Mouse (Mus musculus) embryonic fibroblast, embryonic 13.5 days (primary cell): Measurements from ENCODE around the gene Fam124b. TPM values are rescaled to one million over a fixed set of nuclear protein-coding genes. Genes with fewer than 3 reads are reported as not detected.

Experiments
- H3K27ac ChIP-seq: 2 replicates; pipeline ENCODE4 v1.5.1; 2012; ENCODE audit warnings: low read length, control low read depth, inconsistent platforms; ENCODE audit not compliant: insufficient read depth
- H3K4me1 ChIP-seq: 2 replicates; pipeline ENCODE4 v1.6.1; 2011; ENCODE audit warnings: low read length; ENCODE audit not compliant: control insufficient read depth, insufficient read depth
- H3K4me3 ChIP-seq: 2 replicates; pipeline ENCODE4 v1.5.1; 2011; ENCODE audit warnings: mild to moderate bottlenecking, control low read depth, low read length; ENCODE audit not compliant: insufficient read depth
- CTCF ChIP-seq: IDR thresholded peaks from 2 replicates; pipeline ENCODE4 v1.5.1; 2011; ENCODE audit warnings: mild to moderate bottlenecking, control low read depth, low read length, moderate library complexity, borderline replicate concordance; ENCODE audit not compliant: insufficient read depth
- POLR2A ChIP-seq: IDR thresholded peaks from 2 replicates; pipeline ENCODE4 v1.6.1; 2011; ENCODE audit warnings: low read depth, mild to moderate bottlenecking, control low read depth, low read length, moderate library complexity
- polyA plus RNA-seq: library from polyadenylated mRNA; stranded (reverse); fragments of >200 nt; gene quantifications from 2 replicates; pipeline ENCODE4 v1.2.4, GENCODE M21; 2011; ENCODE audit warnings: low read depth; ENCODE audit not compliant: missing spikeins, insufficient read length

Fam124b gene
- 0.18 TPM in 1 of 2 replicates, not detected in the other for polyA plus RNA-seq

DNA sequence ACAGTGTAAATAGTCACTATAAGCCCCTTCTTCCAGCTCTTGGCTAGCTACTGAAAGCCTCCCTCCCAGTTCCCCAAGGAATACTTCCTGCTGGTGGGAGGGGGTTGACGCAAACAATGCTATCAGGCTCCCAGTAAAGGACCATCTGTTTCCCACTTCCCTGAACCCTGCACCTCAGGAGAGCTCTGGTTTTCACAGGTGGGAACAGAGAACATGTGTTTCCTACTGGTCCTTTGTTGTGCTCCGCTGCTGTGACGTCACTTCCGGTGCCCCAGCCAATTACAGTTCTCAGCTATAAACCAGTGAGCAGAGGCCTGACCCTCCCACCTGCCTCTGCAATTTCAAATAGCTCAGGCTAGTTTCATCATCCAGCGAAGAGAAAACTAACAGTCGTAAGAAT, at the start of gene Fam124b:
Gene Fam124b (minus strand): TSS at position 206 of the 400 bp plus-strand sequence.
- TF ChIP-seq CTCF (no peak), POLR2A (no peak)
- H3K4me3 ChIP-seq = no peak within 1 kb of the TSS
- H3K4me1 ChIP-seq = peaks cover 4% of the 10 kb centered on the region; the same call in 1 of the 2 replicates
- 0 out of 2 replicates have a peak within 1 kb of the TSS, but pooled peaks have one; percentile 51 for H3K27ac ChIP-seq

DNA sequence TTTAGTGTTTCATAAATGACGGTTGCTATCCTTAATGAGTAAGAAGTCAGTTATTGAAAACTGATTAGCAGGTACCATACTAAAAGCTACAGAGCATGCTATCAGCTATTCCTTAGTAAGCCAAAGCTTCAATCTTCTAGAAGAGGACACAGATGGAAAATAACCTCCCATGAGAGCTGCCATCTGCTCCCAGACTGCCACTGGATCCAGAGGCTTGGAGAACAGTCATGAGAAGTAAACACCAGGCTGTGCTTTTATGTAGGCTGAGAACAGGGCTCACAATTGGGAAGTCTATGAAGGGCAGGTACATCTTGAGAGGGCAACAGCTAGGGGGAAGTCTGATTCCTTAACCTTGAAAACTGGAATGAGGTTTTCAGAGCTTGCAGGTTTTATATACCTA, 42.2 kb upstream of the Fam124b start:
- no peak overlapping the region for H3K4me3 ChIP-seq
- H3K27ac ChIP-seq = no peak overlapping the region
- H3K4me1 ChIP-seq = no peaks in the 10 kb centered on the region
- TF ChIP-seq CTCF = no peak
- TF ChIP-seq POLR2A = no peak

DNA sequence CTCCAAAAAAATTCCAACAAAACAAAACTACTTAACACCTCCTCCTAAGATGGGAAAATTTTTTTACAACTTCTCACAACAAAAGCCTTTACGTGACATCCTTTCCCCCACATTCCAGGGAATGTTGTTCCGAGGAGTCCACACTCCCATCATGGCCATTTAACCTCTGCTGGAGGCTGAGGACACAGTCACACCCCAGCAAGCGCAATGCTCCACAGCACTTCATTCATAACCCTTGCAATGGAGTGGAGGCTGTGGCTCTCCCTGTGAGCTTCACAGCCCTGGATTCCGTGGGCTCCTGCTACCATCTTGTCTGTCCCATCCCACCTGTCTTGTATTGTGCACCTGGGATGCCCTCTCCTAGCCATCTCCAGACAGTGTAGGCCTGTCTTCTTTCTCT, 40.4 kb upstream of the Fam124b start:
- no peaks in the 10 kb centered on the region for H3K4me1 ChIP-seq
- no peak overlapping the region for H3K4me3 ChIP-seq
- TF ChIP-seq POLR2A (no peak), CTCF (no peak)
- H3K27ac ChIP-seq = no peak overlapping the region

DNA sequence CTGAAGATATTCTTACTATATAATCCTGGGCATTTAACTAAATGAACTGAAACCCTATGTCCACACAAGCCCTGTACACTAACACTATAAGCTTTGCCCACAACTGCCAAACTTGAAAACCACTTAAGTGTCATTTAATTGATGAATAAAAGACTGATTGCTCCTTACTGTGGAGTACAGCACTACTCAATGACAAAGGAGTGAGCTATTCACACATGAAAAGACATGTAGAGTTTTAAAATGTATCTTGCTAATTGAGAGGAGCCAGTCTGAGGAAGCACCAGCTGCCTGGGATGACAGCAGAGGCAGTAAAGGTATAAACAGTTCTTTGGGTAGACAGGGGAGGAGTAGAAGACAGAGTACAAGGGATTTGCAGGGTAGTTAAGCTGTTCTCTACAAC, 35.0 kb upstream of the Fam124b start:
- Histone ChIP-seq H3K4me1 (0 out of 2 replicates have a peak, but pooled peaks cover 3% of the 10 kb centered on the region), H3K27ac (no peak overlapping the region), H3K4me3 (no peak overlapping the region)
- TF ChIP-seq CTCF (no peak), POLR2A (no peak)

DNA sequence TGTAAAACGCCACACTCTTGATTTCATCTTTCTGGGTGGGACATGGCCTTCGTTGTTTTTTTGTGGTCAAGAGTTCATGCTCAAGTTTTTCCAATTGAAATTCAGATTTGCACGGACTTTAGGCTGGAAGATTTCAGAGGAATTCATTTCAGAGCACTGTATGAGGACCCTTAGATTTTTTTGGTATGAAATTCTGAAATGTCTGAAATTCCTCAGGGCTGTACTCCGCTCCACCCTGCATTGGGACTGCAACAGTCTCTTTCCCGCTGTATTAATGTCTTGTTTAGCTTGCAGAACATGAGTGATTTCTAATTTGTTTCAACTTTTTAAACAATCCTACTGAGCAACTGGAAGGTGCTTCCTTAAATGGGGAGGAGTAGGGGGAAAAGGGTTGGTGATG, 32.0 kb upstream of the Fam124b start:
- TF ChIP-seq CTCF = no peak
- TF ChIP-seq POLR2A = no peak
- Histone ChIP-seq H3K4me3 (no peak overlapping the region), H3K4me1 (0 out of 2 replicates have a peak, but pooled peaks cover 3% of the 10 kb centered on the region), H3K27ac (0 out of 2 replicates have a peak overlapping the region, but pooled peaks have one; percentile 17)

DNA sequence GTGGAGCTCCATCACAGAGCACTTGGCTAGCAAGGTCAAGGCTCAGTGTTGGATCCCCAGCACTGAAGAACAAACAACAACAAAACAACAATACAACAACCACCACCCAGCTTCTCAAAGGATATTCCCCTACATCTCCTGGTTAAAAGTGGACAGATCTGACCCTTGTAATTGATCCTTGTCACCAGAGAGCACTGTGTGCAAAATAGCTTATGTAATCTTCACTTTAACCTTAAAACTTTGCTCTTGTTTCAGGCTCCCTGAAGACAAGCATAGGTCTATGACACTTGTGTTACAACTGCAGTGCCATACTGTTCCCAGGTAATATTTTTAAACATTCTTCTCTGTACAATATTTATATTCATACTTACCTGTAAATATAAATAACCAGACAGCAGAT, 28.9 kb upstream of the Fam124b start:
- Histone ChIP-seq H3K4me3 (no peak overlapping the region), H3K4me1 (0 out of 2 replicates have a peak, but pooled peaks cover 3% of the 10 kb centered on the region)
- TF ChIP-seq CTCF = no peak

DNA sequence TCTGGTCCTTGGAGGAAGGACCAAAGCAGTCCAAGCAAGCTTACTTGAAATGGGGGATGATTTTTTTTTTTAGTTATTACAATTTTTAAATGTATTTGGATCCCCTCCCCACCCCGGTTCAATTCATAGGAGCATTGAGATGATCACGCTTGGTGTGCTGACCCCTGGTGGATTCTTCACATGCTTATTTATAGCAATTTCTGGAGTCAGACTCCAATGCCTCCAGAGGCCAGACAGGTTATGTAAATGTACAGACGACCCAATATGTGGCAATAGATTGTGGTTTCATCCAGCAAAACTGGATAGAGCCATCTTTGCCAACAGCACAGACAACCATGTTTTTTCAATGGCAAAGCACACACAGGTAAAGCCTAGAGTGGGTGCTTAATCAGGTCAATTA, 25.9 kb upstream of the Fam124b start:
- TF ChIP-seq POLR2A = no peak
- TF ChIP-seq CTCF = no peak
- no peak overlapping the region for H3K4me3 ChIP-seq
- H3K27ac ChIP-seq = no peak overlapping the region
- no peaks in the 10 kb centered on the region for H3K4me1 ChIP-seq

More for the DNA sequence above, 28.9 kb upstream of the Fam124b start:
- H3K27ac ChIP-seq = no peak overlapping the region

DNA sequence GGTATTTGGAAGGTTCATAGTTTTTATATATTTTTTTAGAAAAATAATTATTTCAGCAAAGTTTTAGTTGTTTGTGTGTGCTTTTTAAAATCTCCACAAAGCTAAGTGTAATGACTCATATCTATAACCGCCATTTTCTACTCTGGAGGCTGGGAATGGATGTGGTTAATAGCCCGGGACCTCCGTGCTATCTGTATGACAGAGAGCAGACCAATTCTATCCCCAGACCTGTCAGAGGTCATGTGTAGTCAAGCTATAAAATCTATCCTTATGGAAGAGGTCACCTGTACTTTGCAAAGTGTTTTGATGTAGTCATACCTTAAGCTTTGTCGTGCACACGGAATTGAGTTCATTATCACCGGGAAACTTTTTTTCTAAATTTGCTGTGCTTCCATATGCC, 23.3 kb upstream of the Fam124b start:
- no peak overlapping the region for H3K27ac ChIP-seq
- H3K4me3 ChIP-seq = no peak overlapping the region
- TF ChIP-seq POLR2A = no peak
- no peak for TF ChIP-seq CTCF
- H3K4me1 ChIP-seq = no peaks in the 10 kb centered on the region

DNA sequence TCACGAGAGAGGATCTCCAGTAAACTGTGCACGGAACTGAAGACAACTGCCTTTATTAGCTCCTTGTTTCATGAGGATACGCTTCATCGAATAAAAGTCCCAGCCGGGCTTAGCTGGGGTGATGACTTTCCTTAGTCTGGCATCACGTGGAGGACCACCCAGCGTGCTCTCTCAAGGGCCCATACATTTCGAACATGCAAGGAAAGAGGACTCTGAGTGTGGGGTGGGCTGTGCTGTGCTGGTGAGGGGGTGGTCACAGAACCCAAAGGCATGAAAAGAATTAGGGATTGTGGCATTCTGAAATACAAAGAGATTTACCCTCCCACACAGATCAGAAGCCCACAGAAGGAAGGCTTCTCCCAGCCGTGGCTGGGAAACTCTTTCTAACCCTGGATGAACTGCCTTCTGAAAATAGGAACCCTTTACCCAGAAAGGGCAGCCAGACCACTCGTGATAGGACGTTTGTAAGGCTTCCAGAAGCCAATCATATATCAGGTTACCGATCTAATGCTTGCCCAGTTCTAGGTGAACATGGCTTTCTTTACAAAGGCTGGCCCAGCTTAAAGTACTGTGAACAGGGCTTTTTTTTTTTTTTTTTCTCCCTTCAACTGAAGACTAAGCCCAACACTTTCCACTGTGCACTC, 21.9 kb upstream of the Fam124b start:
- Histone ChIP-seq H3K27ac (no peak overlapping the region), H3K4me1 (no peaks in the 10 kb centered on the region), H3K4me3 (no peak overlapping the region)
- no peak for TF ChIP-seq POLR2A
- no peak for TF ChIP-seq CTCF

DNA sequence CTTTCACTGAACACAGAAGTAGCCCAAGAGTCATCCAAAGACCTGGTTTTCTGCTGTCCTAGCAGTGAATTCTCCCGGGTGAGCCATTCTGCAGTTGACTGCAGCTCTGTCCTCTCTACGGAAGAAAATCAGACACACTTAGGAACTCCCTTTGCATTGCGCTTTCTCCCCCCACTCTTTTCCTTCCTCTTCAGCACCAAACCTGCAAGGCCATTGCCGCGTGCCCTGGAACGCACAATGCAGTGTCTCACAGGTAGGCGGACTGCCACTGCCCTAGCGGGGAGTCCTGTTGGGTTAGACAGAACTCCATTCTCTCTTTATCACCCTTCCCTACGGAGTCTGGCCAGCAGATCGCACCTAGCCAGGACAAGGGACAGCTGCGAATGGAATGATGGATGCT, 21.2 kb upstream of the Fam124b start:
- TF ChIP-seq CTCF = no peak
- TF ChIP-seq POLR2A = no peak
- no peak overlapping the region for H3K4me3 ChIP-seq
- H3K27ac ChIP-seq = no peak overlapping the region
- H3K4me1 ChIP-seq = no peaks in the 10 kb centered on the region
